Mouse (Mus musculus) MEL (cell line): Measurements from ENCODE around the gene Plekhh3. TPM values are rescaled to one million over a fixed set of nuclear protein-coding genes. Genes with fewer than 3 reads are reported as not detected.

Experiments
- DNase-seq: peaks from one replicate; pipeline ENCODE4 v3.0.0; 2011; ENCODE audit warnings: low read depth, low spot score
- H3K27ac ChIP-seq: 2 replicates; pipeline ENCODE4 v1.5.1; 2012; ENCODE audit warnings: low read depth, mild to moderate bottlenecking, control low read depth, low read length, moderate library complexity; ENCODE audit not compliant: control insufficient read depth
- H3K27me3 ChIP-seq, 2 experiments: fragments of 150-350 bp in 1 of 2; sonication (generic) in 1 of 2; 2 replicates each; pipeline ENCODE4 v1.6.1; 2012; ENCODE audit warnings: low read length in 2 of 2, mild to moderate bottlenecking in 2 of 2, improper control_type of control experiment in 1 of 2, moderate library complexity in 1 of 2; ENCODE audit not compliant: insufficient read depth in 2 of 2, control insufficient read depth in 1 of 2
- H3K36me3 ChIP-seq, 2 experiments: 2 replicates each; pipeline ENCODE4 v1.6.1; 2012 to 2014; ENCODE audit warnings: low read length in 2 of 2, improper control_type of control experiment in 1 of 2, inconsistent platforms in 1 of 2, mild to moderate bottlenecking in 1 of 2; ENCODE audit not compliant: insufficient read depth in 2 of 2, control insufficient read depth in 1 of 2
- H3K4me1 ChIP-seq, 2 experiments: fragments of 150-350 bp in 1 of 2; sonication (generic) in 1 of 2; 2 replicates each; pipeline ENCODE4 v1.6.1; 2012; ENCODE audit warnings: low read length in 2 of 2, improper control_type of control experiment in 1 of 2, mild to moderate bottlenecking in 1 of 2; ENCODE audit not compliant: insufficient read depth in 2 of 2, control insufficient read depth in 1 of 2
- H3K4me3 ChIP-seq, 2 experiments: fragments of 150-350 bp in 1 of 2; sonication (generic) in 1 of 2; 2 replicates each; pipeline ENCODE4 v1.5.1; 2012; ENCODE audit warnings: low read depth in 2 of 2, low read length in 2 of 2, mild to moderate bottlenecking in 2 of 2, moderate library complexity in 2 of 2, control low read depth in 1 of 2, improper control_type of control experiment in 1 of 2; ENCODE audit not compliant: control insufficient read depth in 1 of 2, insufficient read depth in 1 of 2
- H3K79me2 ChIP-seq: 2 replicates; pipeline ENCODE4 v1.6.1; 2012; ENCODE audit warnings: mild to moderate bottlenecking, low read length, moderate library complexity; ENCODE audit not compliant: control insufficient read depth, poor library complexity, insufficient read depth
- H3K9ac ChIP-seq: 2 replicates; pipeline ENCODE4 v1.6.1; 2012; ENCODE audit warnings: low read depth, mild to moderate bottlenecking, control low read depth, low read length, moderate library complexity; ENCODE audit not compliant: control insufficient read depth, poor library complexity, severe bottlenecking
- H3K9me3 ChIP-seq: fragments of 150-350 bp; sonication (generic); replicated peaks from 2 replicates; pipeline ENCODE4 v1.6.1; 2012; ENCODE audit warnings: mild to moderate bottlenecking, low read length, improper control_type of control experiment, moderate library complexity; ENCODE audit not compliant: insufficient read depth
- BHLHE40 ChIP-seq: IDR thresholded peaks from 2 replicates; pipeline ENCODE4 v1.6.1; 2012; ENCODE audit warnings: low read depth, mild to moderate bottlenecking, inconsistent platforms, low read length, improper control_type of control experiment, borderline replicate concordance
- CHD2 ChIP-seq: IDR thresholded peaks from 2 replicates; pipeline ENCODE4 v1.6.1; 2011; ENCODE audit warnings: low read length, improper control_type of control experiment
- CTCF ChIP-seq, 3 experiments: IDR thresholded peaks in 2 of 3; conservative IDR thresholded peaks in 1 of 3; 2 replicates each; pipeline ENCODE4 v1.5.1; 2011 to 2012; ENCODE audit warnings: low read length in 3 of 3, low read depth in 2 of 3, mild to moderate bottlenecking in 2 of 3, improper control_type of control experiment in 1 of 3, inconsistent platforms in 1 of 3, mixed read lengths in 1 of 3, moderate library complexity in 1 of 3; ENCODE audit not compliant: control insufficient read depth in 1 of 3, insufficient read depth in 1 of 3, poor library complexity in 1 of 3, severe bottlenecking in 1 of 3
- ELF1 ChIP-seq: IDR thresholded peaks from 2 replicates; pipeline ENCODE4 v1.6.1; 2014; ENCODE audit warnings: low read depth, mild to moderate bottlenecking, inconsistent platforms, low read length, improper control_type of control experiment, moderate library complexity
- EP300 ChIP-seq, 2 experiments: IDR thresholded peaks; 2 replicates each; pipeline ENCODE4 v1.6.1; 2011; ENCODE audit warnings: improper control_type of control experiment in 2 of 2, low read length in 2 of 2, low read depth in 1 of 2, mild to moderate bottlenecking in 1 of 2
- ETS1 ChIP-seq: IDR thresholded peaks from 2 replicates; pipeline ENCODE4 v1.6.1; 2012; ENCODE audit warnings: low read depth, mild to moderate bottlenecking, inconsistent platforms, low read length, improper control_type of control experiment, moderate library complexity
- GATA1 ChIP-seq: IDR thresholded peaks from 2 replicates; pipeline ENCODE4 v1.6.1; 2011; ENCODE audit warnings: low read depth, low read length, improper control_type of control experiment
- JUND ChIP-seq: IDR thresholded peaks from 2 replicates; pipeline ENCODE4 v1.6.1; 2011; ENCODE audit warnings: low read depth, mild to moderate bottlenecking, improper control_type of control experiment, low read length
- KAT2A ChIP-seq: conservative IDR thresholded peaks from 2 replicates; pipeline ENCODE4 v1.6.1; 2012; ENCODE audit warnings: low read depth, low read length, improper control_type of control experiment, inconsistent platforms
- MAFK ChIP-seq: IDR thresholded peaks from 2 replicates; pipeline ENCODE4 v1.6.1; 2011; ENCODE audit warnings: low read depth, mild to moderate bottlenecking, low read length, improper control_type of control experiment, borderline replicate concordance
- MEF2A ChIP-seq: IDR thresholded peaks from 2 replicates; pipeline ENCODE4 v1.6.1; 2014; ENCODE audit warnings: low read depth, mild to moderate bottlenecking, inconsistent platforms, low read length, improper control_type of control experiment; ENCODE audit not compliant: poor library complexity, insufficient replicate concordance, severe bottlenecking; ENCODE audit errors: extremely low read depth
- MYB ChIP-seq: IDR thresholded peaks from 2 replicates; pipeline ENCODE4 v1.6.1; 2011; ENCODE audit warnings: mild to moderate bottlenecking, low read depth, low read length, improper control_type of control experiment
- MYC ChIP-seq: IDR thresholded peaks from 2 replicates; pipeline ENCODE4 v1.6.1; 2011; ENCODE audit warnings: low read depth, mild to moderate bottlenecking, low read length, improper control_type of control experiment, moderate library complexity
- NELFE ChIP-seq: IDR thresholded peaks from 2 replicates; pipeline ENCODE4 v1.6.1; 2011; ENCODE audit warnings: low read depth, low read length, improper control_type of control experiment
- NRF1 ChIP-seq: IDR thresholded peaks from 2 replicates; pipeline ENCODE4 v1.6.1; 2014; ENCODE audit warnings: low read depth, mild to moderate bottlenecking, inconsistent platforms, low read length, improper control_type of control experiment, moderate library complexity; ENCODE audit not compliant: poor library complexity, insufficient read depth, severe bottlenecking
- POLR2A ChIP-seq, 2 experiments: IDR thresholded peaks; 2 replicates each; pipeline ENCODE4 v1.6.1; 2011 to 2012; ENCODE audit warnings: low read length in 2 of 2, mild to moderate bottlenecking in 2 of 2, control low read depth in 1 of 2, improper control_type of control experiment in 1 of 2, low read depth in 1 of 2, moderate library complexity in 1 of 2; ENCODE audit not compliant: control insufficient read depth in 1 of 2, insufficient read depth in 1 of 2, poor library complexity in 1 of 2
- POLR2AphosphoS2 ChIP-seq: IDR thresholded peaks from 2 replicates; pipeline ENCODE4 v1.6.1; 2011; ENCODE audit warnings: low read length, improper control_type of control experiment
- RAD21 ChIP-seq: IDR thresholded peaks from 2 replicates; pipeline ENCODE4 v1.6.1; 2011; ENCODE audit warnings: mild to moderate bottlenecking, low read depth, low read length, improper control_type of control experiment
- RCOR1 ChIP-seq: IDR thresholded peaks from 2 replicates; pipeline ENCODE4 v1.6.1; 2012; ENCODE audit warnings: low read depth, mild to moderate bottlenecking, inconsistent platforms, low read length, improper control_type of control experiment
- SIN3A ChIP-seq: IDR thresholded peaks from 2 replicates; pipeline ENCODE4 v1.6.1; 2012; ENCODE audit warnings: low read length, improper control_type of control experiment, inconsistent platforms
- SMC3 ChIP-seq: IDR thresholded peaks from 2 replicates; pipeline ENCODE4 v1.6.1; 2011; ENCODE audit warnings: low read depth, low read length, improper control_type of control experiment
- TAL1 ChIP-seq: IDR thresholded peaks from 2 replicates; pipeline ENCODE4 v1.6.1; 2012; ENCODE audit warnings: mild to moderate bottlenecking, inconsistent platforms, low read length, moderate library complexity, mixed read lengths
- TBP ChIP-seq: IDR thresholded peaks from 2 replicates; pipeline ENCODE4 v1.8.0; 2011; ENCODE audit warnings: low read depth, low read length, improper control_type of control experiment
- UBTF ChIP-seq: IDR thresholded peaks from 2 replicates; pipeline ENCODE4 v1.6.1; 2012; ENCODE audit warnings: low read depth, mild to moderate bottlenecking, inconsistent platforms, low read length, improper control_type of control experiment, moderate library complexity, borderline replicate concordance; ENCODE audit not compliant: insufficient read depth
- USF1 ChIP-seq: IDR thresholded peaks from 2 replicates; pipeline ENCODE4 v1.6.1; 2014; ENCODE audit warnings: low read depth, mild to moderate bottlenecking, inconsistent platforms, low read length, improper control_type of control experiment, moderate library complexity
- USF2 ChIP-seq, 2 experiments: IDR thresholded peaks; 2 replicates each; pipeline ENCODE4 v1.6.1; 2011 to 2012; ENCODE audit warnings: improper control_type of control experiment in 2 of 2, low read length in 2 of 2, borderline replicate concordance in 1 of 2, inconsistent platforms in 1 of 2, low read depth in 1 of 2, mild to moderate bottlenecking in 1 of 2; ENCODE audit not compliant: insufficient read depth in 1 of 2
- ZKSCAN1 ChIP-seq: IDR thresholded peaks from 2 replicates; pipeline ENCODE4 v1.6.1; 2012; ENCODE audit warnings: low read depth, mild to moderate bottlenecking, inconsistent platforms, low read length, improper control_type of control experiment, moderate library complexity
- ZMIZ1 ChIP-seq: IDR thresholded peaks from 2 replicates; pipeline ENCODE4 v1.6.1; 2012; ENCODE audit warnings: low read depth, mild to moderate bottlenecking, inconsistent platforms, low read length, improper control_type of control experiment, moderate library complexity
- ZNF384 ChIP-seq: IDR thresholded peaks from 2 replicates; pipeline ENCODE4 v1.6.1; 2012; ENCODE audit warnings: low read depth, mild to moderate bottlenecking, inconsistent platforms, low read length, improper control_type of control experiment
- polyA plus RNA-seq, 2 experiments: library from polyadenylated mRNA; stranded (reverse) in 1 of 2; unstranded in 1 of 2; fragments of >175 nt in 1 of 2; fragments of >200 nt in 1 of 2; gene quantifications; 2 replicates each; pipeline versions ENCODE4 v1.2.1 to v1.2.4; 2012; ENCODE audit warnings: low replicate concordance in 2 of 2, low read depth in 1 of 2; ENCODE audit not compliant: insufficient read length in 2 of 2, insufficient read depth in 1 of 2, missing spikeins in 1 of 2
- total RNA-seq: library from RNA; depleted of rRNA; stranded (reverse); fragments of 300-350 nt; gene quantifications from 2 replicates; pipeline ENCODE4 v1.2.3, GENCODE M21; 2012

The Plekhh3 gene
- total and polyA plus RNA-seq, 3 experiments = 0.81 to 1.5 TPM; not detected in 1

GRCm38 (mm10) chr11:101164677-101165580 is 6.2 kb downstream of the Plekhh3 start:
- no peaks in the 10 kb centered on the region for H3K9me3 ChIP-seq
- no peak for TF ChIP-seq CHD2
- TF ChIP-seq SIN3A = no peak
- TF ChIP-seq NELFE = no peak
- no peak for TF ChIP-seq POLR2AphosphoS2
- no peak for TF ChIP-seq ZMIZ1
- TF ChIP-seq ZKSCAN1 = no peak
- no peak for TF ChIP-seq ELF1
- TF ChIP-seq POLR2A (IDR thresholded peaks at IDR 0.05; ENCODE audit: control insufficient read depth in 1 of 2, insufficient read depth in 1 of 2, low read depth in 1 of 2, low read length in 2 of 2, poor library complexity in 1 of 2) = no peak
- TF ChIP-seq MEF2A = no peak
- no peak for TF ChIP-seq SMC3
- TF ChIP-seq MAFK = no peak
- no peak for TF ChIP-seq USF2 (IDR thresholded peaks at IDR 0.05; ENCODE audit: borderline replicate concordance in 1 of 2, insufficient read depth in 1 of 2, low read depth in 1 of 2, low read length in 2 of 2)
- TF ChIP-seq KAT2A = no peak
- TF ChIP-seq BHLHE40 = no peak
- TF ChIP-seq USF1 = no peak
- no peak for TF ChIP-seq TBP
- no peak for TF ChIP-seq RAD21
- TF ChIP-seq RCOR1 = no peak
- no peaks in the 10 kb centered on the region for H3K79me2 ChIP-seq
- H3K36me3 ChIP-seq = no peaks in the 10 kb centered on the region
- no peak overlapping the region for H3K4me3 ChIP-seq
- no peak overlapping the region for H3K9ac ChIP-seq
- no peak overlapping the region for H3K27ac ChIP-seq
- DNase-seq = no peak
- no peaks in the 10 kb centered on the region; a peak in 1 of 4 replicates for H3K27me3 ChIP-seq
- peaks cover 0 to 2% of the 10 kb centered on the region in 2 experiments; a peak in 1 of 4 replicates for H3K4me1 ChIP-seq

GRCm38 (mm10) chr11:101164351-101164665 is 6.8 kb downstream of the Plekhh3 start:
- Histone ChIP-seq H3K27me3 (no peaks in the 10 kb centered on the region), H3K79me2 (no peaks in the 10 kb centered on the region), H3K4me1 (no peaks in the 10 kb centered on the region; a peak in 1 of 4 replicates), H3K36me3 (no peaks in the 10 kb centered on the region), H3K9ac (no peak overlapping the region), H3K27ac (no peak overlapping the region), H3K4me3 (no peak overlapping the region), H3K9me3 (no peaks in the 10 kb centered on the region)
- no peak for TF ChIP-seq UBTF
- TF ChIP-seq SMC3 = no peak
- TF ChIP-seq USF1 = no peak
- no peak for TF ChIP-seq JUND
- no peak for TF ChIP-seq USF2 (IDR thresholded peaks at IDR 0.05; ENCODE audit: borderline replicate concordance in 1 of 2, insufficient read depth in 1 of 2, low read depth in 1 of 2, low read length in 2 of 2)
- TF ChIP-seq NELFE = no peak
- TF ChIP-seq ETS1 = no peak
- no peak for TF ChIP-seq MYC
- no peak for TF ChIP-seq NRF1
- no peak for TF ChIP-seq CTCF (IDR thresholded peaks at IDR 0.05 in 2 of 3, conservative IDR thresholded peaks at IDR 0.05 in 1 of 3; ENCODE audit: control insufficient read depth in 1 of 3, insufficient read depth in 1 of 3, low read depth in 2 of 3, low read length in 3 of 3, poor library complexity in 1 of 3, severe bottlenecking in 1 of 3)
- no peak for TF ChIP-seq TAL1
- TF ChIP-seq GATA1 = no peak
- no peak for TF ChIP-seq MYB
- no peak for TF ChIP-seq ZNF384
- TF ChIP-seq ZKSCAN1 = no peak
- TF ChIP-seq MAFK = no peak
- no peak for TF ChIP-seq EP300 (IDR thresholded peaks at IDR 0.05; ENCODE audit: low read depth in 1 of 2, low read length in 2 of 2)
- no peak for TF ChIP-seq SIN3A
- no peak for TF ChIP-seq RCOR1
- TF ChIP-seq RAD21 = no peak
- no peak for DNase-seq
